Mouse (Mus musculus): ENCODE measurements around the gene Bmp6. TPM values are rescaled to one million over a fixed set of nuclear protein-coding genes. Genes with fewer than 3 reads are reported as not detected.

The Bmp6 gene
- polyA plus RNA-seq, 1 experiment from 2014 or later: 1.4 TPM

- H3K9me3 ChIP-seq (ENCODE audit: control insufficient read depth, low read length): no peaks in the 10 kb centered on the region
- peak; percentile 72; the same call in 1 of the 2 replicates for ATAC-seq
Measured at GRCm38 (mm10) chr13:38509681-38510341, 164.9 kb downstream of the Bmp6 start.

GRCm38 (mm10) chr13:38511979-38512378 lies 167.1 kb downstream of the Bmp6 start:
- Histone ChIP-seq H3K9me3 (ENCODE audit: control insufficient read depth, low read length) (no peaks in the 10 kb centered on the region), H3K4me2 (ENCODE audit: low read length) (no peak overlapping the region), H3K4me3 (replicated peaks; ENCODE audit: low read length) (no peak overlapping the region), H3K4me1 (replicated peaks; ENCODE audit: control insufficient read depth, insufficient read depth, low read length) (no peaks in the 10 kb centered on the region), H3K9ac (replicated peaks; ENCODE audit: low read depth, low read length) (no peak overlapping the region), H3K27me3 (replicated peaks; ENCODE audit: control insufficient read depth, insufficient read depth, low read length) (no peaks in the 10 kb centered on the region), H3K36me3 (ENCODE audit: control insufficient read depth, insufficient read depth) (peaks cover 11% of the 10 kb centered on the region), H3K27ac (ENCODE audit: low read length) (no peak overlapping the region)
- ATAC-seq: no peak
- 88% methylated on average over 10 of the region's 10 CpGs for WGBS

More at GRCm38 (mm10) chr13:38509681-38510341, 164.9 kb downstream of the Bmp6 start:
- peaks cover 4% of the 10 kb centered on the region; the same call in 1 of the 2 replicates for H3K36me3 ChIP-seq (ENCODE audit: control insufficient read depth, insufficient read depth)
- H3K27me3 ChIP-seq (replicated peaks; ENCODE audit: control insufficient read depth, insufficient read depth, low read length): no peaks in the 10 kb centered on the region
- H3K4me1 ChIP-seq (replicated peaks; ENCODE audit: control insufficient read depth, insufficient read depth, low read length): no peaks in the 10 kb centered on the region
- no peak overlapping the region for H3K4me2 ChIP-seq (ENCODE audit: low read length)
- no peak overlapping the region for H3K9ac ChIP-seq (replicated peaks; ENCODE audit: low read depth, low read length)
- no peak overlapping the region for H3K4me3 ChIP-seq (replicated peaks; ENCODE audit: low read length)
- 77% methylated on average over 8 of the region's 8 CpGs for WGBS
- H3K27ac ChIP-seq (ENCODE audit: low read length): no peak overlapping the region

DNA sequence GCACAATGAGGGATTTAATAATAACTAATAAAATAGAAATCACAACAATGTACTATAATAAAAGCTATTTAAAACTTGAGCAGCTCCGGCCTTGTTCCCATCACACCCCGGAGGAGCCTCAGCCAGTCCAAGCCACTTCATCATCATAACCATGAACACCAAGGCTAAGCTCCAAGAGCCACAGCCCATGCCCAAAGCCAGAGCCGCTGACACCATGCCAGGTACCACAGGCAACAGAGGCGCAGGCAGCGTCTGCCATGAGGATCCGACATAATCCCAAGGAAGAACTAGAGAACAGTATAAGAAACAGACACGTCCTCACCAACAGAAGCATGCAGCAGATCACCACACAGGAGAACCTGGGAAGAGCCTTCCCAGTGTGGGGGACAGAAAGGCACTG lies 169.0 kb downstream of the Bmp6 start:
- no peak for ATAC-seq
- Histone ChIP-seq H3K36me3 (ENCODE audit: control insufficient read depth, insufficient read depth) (peaks cover 21% of the 10 kb centered on the region), H3K27ac (ENCODE audit: low read length) (no peak overlapping the region), H3K4me2 (ENCODE audit: low read length) (no peak overlapping the region), H3K4me1 (replicated peaks; ENCODE audit: control insufficient read depth, insufficient read depth, low read length) (no peaks in the 10 kb centered on the region), H3K27me3 (replicated peaks; ENCODE audit: control insufficient read depth, insufficient read depth, low read length) (no peaks in the 10 kb centered on the region), H3K9ac (replicated peaks; ENCODE audit: low read depth, low read length) (no peak overlapping the region), H3K9me3 (ENCODE audit: control insufficient read depth, low read length) (no peaks in the 10 kb centered on the region), H3K4me3 (replicated peaks; ENCODE audit: low read length) (no peak overlapping the region)
- 97% methylated on average over 7 of the region's 7 CpGs for WGBS

- H3K36me3 ChIP-seq (ENCODE audit: control insufficient read depth, insufficient read depth): peaks cover 23% of the 10 kb centered on the region
- H3K4me2 ChIP-seq (ENCODE audit: low read length): no peak overlapping the region
- H3K4me3 ChIP-seq (replicated peaks; ENCODE audit: low read length): no peak overlapping the region
- no peaks in the 10 kb centered on the region for H3K9me3 ChIP-seq (ENCODE audit: control insufficient read depth, low read length)
- 95% methylated on average over 2 of the region's 2 CpGs for WGBS
- H3K27ac ChIP-seq (ENCODE audit: low read length): no peak overlapping the region
- H3K4me1 ChIP-seq (replicated peaks; ENCODE audit: control insufficient read depth, insufficient read depth, low read length): no peaks in the 10 kb centered on the region
- H3K9ac ChIP-seq (replicated peaks; ENCODE audit: low read depth, low read length): no peak overlapping the region
- no peaks in the 10 kb centered on the region for H3K27me3 ChIP-seq (replicated peaks; ENCODE audit: control insufficient read depth, insufficient read depth, low read length)
- ATAC-seq: no peak
Measured at GRCm38 (mm10) chr13:38515431-38515830, 170.5 kb downstream of the Bmp6 start.

DNA sequence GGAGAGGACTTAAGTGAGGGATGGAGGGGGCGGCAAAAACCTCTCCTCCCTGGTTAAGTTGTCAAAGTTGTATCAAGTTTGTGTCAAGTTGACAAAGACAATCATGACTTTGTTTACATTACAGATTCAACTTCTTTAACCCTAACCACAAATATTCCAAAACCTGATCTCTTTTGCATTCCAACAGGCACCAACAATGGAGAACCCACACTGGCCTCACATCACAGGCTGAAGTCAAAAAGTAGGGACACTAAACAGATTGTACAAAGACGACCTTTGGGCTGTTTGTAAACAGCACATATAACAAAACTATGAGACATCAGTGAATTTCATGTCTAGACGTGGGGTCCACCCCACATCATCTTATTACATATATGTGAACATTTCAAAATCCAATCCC lies 170.9 kb downstream of the Bmp6 start:
- Histone ChIP-seq H3K4me3 (replicated peaks; ENCODE audit: low read length) (no peak overlapping the region), H3K36me3 (ENCODE audit: control insufficient read depth, insufficient read depth) (peaks cover 23% of the 10 kb centered on the region), H3K4me2 (ENCODE audit: low read length) (no peak overlapping the region), H3K9me3 (ENCODE audit: control insufficient read depth, low read length) (no peaks in the 10 kb centered on the region), H3K4me1 (replicated peaks; ENCODE audit: control insufficient read depth, insufficient read depth, low read length) (no peaks in the 10 kb centered on the region), H3K9ac (replicated peaks; ENCODE audit: low read depth, low read length) (no peak overlapping the region), H3K27ac (ENCODE audit: low read length) (no peak overlapping the region), H3K27me3 (replicated peaks; ENCODE audit: control insufficient read depth, insufficient read depth, low read length) (no peaks in the 10 kb centered on the region)
- no peak for ATAC-seq
- 86% methylated on average over 3 of the region's 3 CpGs for WGBS

- H3K9ac ChIP-seq (replicated peaks; ENCODE audit: low read depth, low read length): no peak overlapping the region
- WGBS: 91% methylated on average over 11 of the region's 11 CpGs
Measured at GRCm38 (mm10) chr13:38516582-38516981, 171.7 kb downstream of the Bmp6 start.

DNA sequence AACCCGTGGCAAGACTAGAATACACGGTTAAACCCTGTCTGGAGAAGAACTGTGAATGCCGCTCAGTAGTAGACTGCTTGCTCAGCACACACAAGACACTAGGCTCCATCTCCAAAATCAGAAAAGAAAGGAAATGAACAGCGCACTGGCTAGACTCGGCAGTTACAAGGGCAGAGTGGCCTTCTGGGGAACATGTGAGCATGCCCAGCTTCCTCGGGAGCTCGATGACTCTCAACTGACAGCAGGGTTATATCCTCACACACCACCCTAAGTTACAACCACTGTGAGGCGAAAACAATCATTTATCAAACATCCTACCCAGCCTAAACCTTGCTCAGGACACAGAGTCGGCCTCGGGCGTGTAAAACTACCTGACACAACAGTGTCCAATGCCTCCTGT lies 175.4 kb downstream of the Bmp6 start:
- Histone ChIP-seq H3K4me2 (ENCODE audit: low read length) (no peak overlapping the region), H3K9me3 (ENCODE audit: control insufficient read depth, low read length) (no peaks in the 10 kb centered on the region), H3K27me3 (replicated peaks; ENCODE audit: control insufficient read depth, insufficient read depth, low read length) (no peaks in the 10 kb centered on the region), H3K36me3 (ENCODE audit: control insufficient read depth, insufficient read depth) (peaks cover 23% of the 10 kb centered on the region), H3K27ac (ENCODE audit: low read length) (no peak overlapping the region), H3K4me1 (replicated peaks; ENCODE audit: control insufficient read depth, insufficient read depth, low read length) (no peaks in the 10 kb centered on the region), H3K9ac (replicated peaks; ENCODE audit: low read depth, low read length) (no peak overlapping the region), H3K4me3 (replicated peaks; ENCODE audit: low read length) (no peak overlapping the region)
- 91% methylated on average over 11 of the region's 11 CpGs for WGBS
- no peak for ATAC-seq

More at GRCm38 (mm10) chr13:38516582-38516981, 171.7 kb downstream of the Bmp6 start:
- no peaks in the 10 kb centered on the region for H3K4me1 ChIP-seq (replicated peaks; ENCODE audit: control insufficient read depth, insufficient read depth, low read length)
- H3K27ac ChIP-seq (ENCODE audit: low read length): no peak overlapping the region
- H3K27me3 ChIP-seq (replicated peaks; ENCODE audit: control insufficient read depth, insufficient read depth, low read length): no peaks in the 10 kb centered on the region
- no peak for ATAC-seq
- H3K4me2 ChIP-seq (ENCODE audit: low read length): no peak overlapping the region
- no peaks in the 10 kb centered on the region for H3K9me3 ChIP-seq (ENCODE audit: control insufficient read depth, low read length)
- H3K36me3 ChIP-seq (ENCODE audit: control insufficient read depth, insufficient read depth): peaks cover 23% of the 10 kb centered on the region
- no peak overlapping the region for H3K4me3 ChIP-seq (replicated peaks; ENCODE audit: low read length)

DNA sequence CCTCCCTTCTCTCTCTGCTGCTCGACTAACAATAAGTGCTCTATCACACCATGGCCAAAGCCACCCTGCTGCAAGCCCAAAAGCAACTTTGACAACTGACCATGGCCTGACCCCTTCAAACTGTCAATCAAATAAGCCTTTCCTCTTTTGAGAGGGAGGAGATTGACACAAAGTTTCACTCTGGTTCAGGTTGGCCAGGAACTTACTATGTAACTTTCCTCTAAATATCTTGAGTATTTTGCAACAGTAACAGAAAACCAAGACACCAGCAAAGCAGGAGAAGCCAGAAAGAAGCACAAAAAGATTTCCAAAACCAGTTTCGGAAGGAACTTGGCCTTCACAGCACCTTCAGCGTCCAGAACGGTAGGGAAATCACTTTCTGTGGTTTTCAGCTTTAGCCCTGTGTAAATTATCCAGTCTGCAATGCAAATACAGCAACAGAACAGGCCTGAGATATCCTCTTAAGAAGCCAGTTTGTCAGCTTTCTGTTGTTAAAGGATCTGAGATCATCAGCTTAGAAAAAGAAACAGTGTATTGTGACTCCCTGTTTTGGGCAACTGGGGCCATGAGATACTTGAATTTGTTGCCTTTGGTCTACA lies 177.2 kb downstream of the Bmp6 start:
- no peak for ATAC-seq
- H3K27me3 ChIP-seq (replicated peaks; ENCODE audit: control insufficient read depth, insufficient read depth, low read length): no peaks in the 10 kb centered on the region
- WGBS: 83% methylated on average over 4 of the region's 4 CpGs
- no peak overlapping the region for H3K27ac ChIP-seq (ENCODE audit: low read length)
- peaks cover 8% of the 10 kb centered on the region for H3K4me1 ChIP-seq (replicated peaks; ENCODE audit: control insufficient read depth, insufficient read depth, low read length)
- no peak overlapping the region for H3K4me3 ChIP-seq (replicated peaks; ENCODE audit: low read length)
- no peak overlapping the region for H3K4me2 ChIP-seq (ENCODE audit: low read length)
- H3K9ac ChIP-seq (replicated peaks; ENCODE audit: low read depth, low read length): no peak overlapping the region
- H3K9me3 ChIP-seq (ENCODE audit: control insufficient read depth, low read length): no peaks in the 10 kb centered on the region
- peaks cover 14% of the 10 kb centered on the region for H3K36me3 ChIP-seq (ENCODE audit: control insufficient read depth, insufficient read depth)

- Histone ChIP-seq H3K27ac (ENCODE audit: low read length) (no peak overlapping the region), H3K4me2 (ENCODE audit: low read length) (no peak overlapping the region), H3K4me1 (replicated peaks; ENCODE audit: control insufficient read depth, insufficient read depth, low read length) (peaks cover 12% of the 10 kb centered on the region), H3K9me3 (ENCODE audit: control insufficient read depth, low read length) (no peaks in the 10 kb centered on the region), H3K27me3 (replicated peaks; ENCODE audit: control insufficient read depth, insufficient read depth, low read length) (no peaks in the 10 kb centered on the region), H3K9ac (replicated peaks; ENCODE audit: low read depth, low read length) (no peak overlapping the region), H3K4me3 (replicated peaks; ENCODE audit: low read length) (no peak overlapping the region), H3K36me3 (ENCODE audit: control insufficient read depth, insufficient read depth) (peaks cover 12% of the 10 kb centered on the region)
- no peak for ATAC-seq
- WGBS: 92% methylated on average over 11 of the region's 11 CpGs
Measured at GRCm38 (mm10) chr13:38523231-38523630, 178.3 kb downstream of the Bmp6 start.

All from forebrain, embryonic 16.5 days (tissue).